Mouse (Mus musculus): ENCODE measurements at regions not wholly inside any gene's neighbourhood (a gene's known extent, or its start where the extent isn't known, plus 50 kb on each side); places are given as distances from the start of the nearest gene placed in this dataset.

DNA sequence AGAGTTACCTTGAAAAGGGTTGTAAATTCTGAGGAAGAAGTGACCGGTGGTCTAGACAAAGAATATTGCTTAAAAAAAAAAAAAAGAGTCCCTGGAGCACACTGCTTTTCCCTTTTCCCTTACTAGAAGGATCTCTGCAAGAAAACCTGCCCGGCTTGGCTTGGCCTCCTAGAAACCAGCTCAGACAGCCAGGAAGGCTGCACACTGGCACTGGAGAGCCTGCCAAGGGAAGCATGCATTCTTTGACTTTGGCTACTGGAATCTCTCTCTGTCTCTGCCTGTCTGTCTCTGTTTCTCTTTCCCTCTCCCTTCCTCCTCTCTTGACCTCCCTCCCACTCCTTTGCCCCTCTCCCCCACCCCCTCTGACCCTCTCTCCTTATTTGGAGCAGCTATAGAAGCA is 71.1 kb upstream of the Lgalsl start:
- ATAC-seq (ENCODE audit: low FRiP score, low TSS enrichment) (no peak), DNase-seq (no peak)
- H3K36me3 ChIP-seq (ENCODE audit: control insufficient read depth, insufficient read depth, low read length) = no peaks in the 10 kb centered on the region
- WGBS = 75% methylated on average over 2 of the region's 2 CpGs
- no peaks in the 10 kb centered on the region for H3K27me3 ChIP-seq (ENCODE audit: control insufficient read depth, insufficient read depth, low read length)
- H3K4me1 ChIP-seq (ENCODE audit: control insufficient read depth, insufficient read depth, low read length) = no peaks in the 10 kb centered on the region
- H3K4me3 ChIP-seq (replicated peaks; ENCODE audit: low read depth, low read length) = no peak overlapping the region
- H3K9me3 ChIP-seq (ENCODE audit: control insufficient read depth, low read length) = no peaks in the 10 kb centered on the region
- H3K27ac ChIP-seq (replicated peaks; ENCODE audit: low read depth, low read length) = no peak overlapping the region
- no peak overlapping the region for H3K4me2 ChIP-seq (ENCODE audit: low read length)
- no peak overlapping the region for H3K9ac ChIP-seq (replicated peaks; ENCODE audit: low read length)

- DNase-seq (no peak), ATAC-seq (ENCODE audit: low FRiP score, low TSS enrichment) (no peak)
- Histone ChIP-seq H3K27me3 (ENCODE audit: control insufficient read depth, insufficient read depth, low read length) (no peaks in the 10 kb centered on the region), H3K4me3 (replicated peaks; ENCODE audit: low read depth, low read length) (no peak overlapping the region), H3K27ac (replicated peaks; ENCODE audit: low read depth, low read length) (no peak overlapping the region), H3K36me3 (ENCODE audit: control insufficient read depth, insufficient read depth, low read length) (no peaks in the 10 kb centered on the region), H3K4me1 (ENCODE audit: control insufficient read depth, insufficient read depth, low read length) (no peaks in the 10 kb centered on the region), H3K9ac (replicated peaks; ENCODE audit: low read length) (no peak overlapping the region), H3K4me2 (ENCODE audit: low read length) (no peak overlapping the region), H3K9me3 (ENCODE audit: control insufficient read depth, low read length) (no peaks in the 10 kb centered on the region)
- WGBS = 83% methylated on average over 8 of the region's 8 CpGs
These were observed 72.1 kb upstream of the Lgalsl start for GRCm38 (mm10) chr11:20902910-20903309.

DNA sequence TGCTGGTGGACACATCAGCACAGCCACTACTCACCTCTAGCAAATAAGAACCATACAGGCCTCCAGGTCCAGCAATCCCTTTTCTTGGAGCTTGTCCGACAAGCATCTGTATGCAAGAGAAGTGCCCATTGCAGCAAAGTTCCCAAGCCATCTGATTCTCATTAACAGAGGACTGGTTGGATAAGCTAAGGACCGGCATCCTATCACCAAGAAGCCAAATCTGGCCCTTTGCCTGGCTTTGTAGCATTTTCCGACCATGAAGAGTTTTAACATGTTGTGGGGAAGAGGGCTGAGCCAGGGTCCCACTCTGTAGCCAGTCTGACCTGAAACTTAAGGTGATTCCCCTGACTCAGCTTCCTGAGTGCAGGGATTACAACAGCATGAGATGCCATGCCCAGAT is 77.1 kb upstream of the Lgalsl start:
- Histone ChIP-seq H3K4me3 (replicated peaks; ENCODE audit: low read depth, low read length) (no peak overlapping the region), H3K4me2 (ENCODE audit: low read length) (no peak overlapping the region), H3K4me1 (ENCODE audit: control insufficient read depth, insufficient read depth, low read length) (no peaks in the 10 kb centered on the region), H3K9ac (replicated peaks; ENCODE audit: low read length) (no peak overlapping the region), H3K27me3 (ENCODE audit: control insufficient read depth, insufficient read depth, low read length) (no peaks in the 10 kb centered on the region), H3K36me3 (ENCODE audit: control insufficient read depth, insufficient read depth, low read length) (no peaks in the 10 kb centered on the region), H3K9me3 (ENCODE audit: control insufficient read depth, low read length) (no peaks in the 10 kb centered on the region), H3K27ac (replicated peaks; ENCODE audit: low read depth, low read length) (no peak overlapping the region)
- WGBS = 80% methylated on average over 3 of the region's 3 CpGs
- ATAC-seq (ENCODE audit: low FRiP score, low TSS enrichment) = no peak
- no peak for DNase-seq

DNA sequence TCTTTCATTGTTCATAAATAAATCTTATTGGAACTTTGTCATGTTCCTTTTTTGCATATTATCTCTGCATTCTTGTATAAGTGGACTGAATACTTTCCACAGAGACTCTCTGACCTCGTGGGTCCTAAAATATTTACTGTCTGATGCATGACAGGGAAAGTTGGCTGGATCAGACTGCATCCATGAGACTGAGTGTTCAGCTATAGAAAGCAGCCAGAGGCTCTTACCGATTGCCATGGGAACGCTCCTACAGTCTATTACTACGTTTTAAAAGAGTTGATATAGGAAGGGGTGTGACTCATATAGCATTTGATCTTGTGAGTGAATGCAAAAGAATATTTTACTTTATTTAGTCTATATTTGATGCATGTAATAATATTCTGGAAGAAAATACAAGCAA is 77.6 kb upstream of the Lgalsl start:
- Histone ChIP-seq H3K9ac (replicated peaks; ENCODE audit: low read length) (no peak overlapping the region), H3K9me3 (ENCODE audit: control insufficient read depth, low read length) (no peaks in the 10 kb centered on the region), H3K4me2 (ENCODE audit: low read length) (no peak overlapping the region), H3K27ac (replicated peaks; ENCODE audit: low read depth, low read length) (no peak overlapping the region), H3K36me3 (ENCODE audit: control insufficient read depth, insufficient read depth, low read length) (no peaks in the 10 kb centered on the region), H3K27me3 (ENCODE audit: control insufficient read depth, insufficient read depth, low read length) (no peaks in the 10 kb centered on the region), H3K4me1 (ENCODE audit: control insufficient read depth, insufficient read depth, low read length) (no peaks in the 10 kb centered on the region), H3K4me3 (replicated peaks; ENCODE audit: low read depth, low read length) (no peak overlapping the region)
- no peak for ATAC-seq (ENCODE audit: low FRiP score, low TSS enrichment)
- no peak for DNase-seq
- WGBS = 74% methylated on average over 4 of the region's 4 CpGs

GRCm38 (mm10) chr11:20913042-20913441 is 82.2 kb upstream of the Lgalsl start:
- Histone ChIP-seq H3K27me3 (ENCODE audit: control insufficient read depth, insufficient read depth, low read length) (no peaks in the 10 kb centered on the region), H3K9me3 (ENCODE audit: control insufficient read depth, low read length) (no peaks in the 10 kb centered on the region), H3K4me1 (ENCODE audit: control insufficient read depth, insufficient read depth, low read length) (no peaks in the 10 kb centered on the region), H3K36me3 (ENCODE audit: control insufficient read depth, insufficient read depth, low read length) (no peaks in the 10 kb centered on the region), H3K9ac (replicated peaks; ENCODE audit: low read length) (no peak overlapping the region), H3K27ac (replicated peaks; ENCODE audit: low read depth, low read length) (no peak overlapping the region), H3K4me3 (replicated peaks; ENCODE audit: low read depth, low read length) (no peak overlapping the region), H3K4me2 (ENCODE audit: low read length) (no peak overlapping the region)
- 81% methylated on average over 2 of the region's 2 CpGs for WGBS
- DNase-seq (no peak), ATAC-seq (ENCODE audit: low FRiP score, low TSS enrichment) (no peak)

DNA sequence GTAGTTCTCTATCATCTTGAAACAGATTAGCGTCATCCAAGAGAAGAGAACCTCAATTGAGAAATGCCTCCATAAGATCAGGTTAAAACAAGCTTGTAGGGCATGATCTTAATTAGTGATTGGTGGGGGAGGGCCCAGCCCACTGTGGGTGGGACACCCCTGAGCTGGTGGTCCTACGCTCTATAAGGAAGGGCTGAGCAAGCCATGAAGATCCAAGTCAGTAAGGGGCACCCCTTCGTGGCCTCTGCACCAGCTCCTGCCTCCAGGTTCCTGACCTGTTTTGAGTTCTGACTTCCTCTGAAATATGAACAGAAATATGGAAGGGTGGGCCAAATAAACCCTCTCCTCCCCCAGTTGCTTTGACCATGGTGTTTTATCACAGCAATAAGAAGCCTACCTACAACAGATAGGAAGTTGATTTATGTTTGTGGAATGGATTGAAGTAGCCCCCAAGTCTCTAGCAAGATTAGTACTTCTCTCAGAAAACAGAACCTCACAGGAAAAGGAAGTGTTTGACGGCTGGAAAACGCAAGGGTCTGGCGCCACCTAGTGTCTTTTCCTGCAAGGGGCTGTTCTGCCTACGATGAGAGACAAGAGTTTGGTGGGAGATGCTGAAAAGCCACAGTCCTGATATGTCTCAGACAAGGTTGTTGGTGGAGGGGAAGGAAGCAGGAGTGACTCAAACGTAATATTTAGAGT is 82.9 kb upstream of the Lgalsl start:
- 27% methylated on average over 8 of the region's 8 CpGs for WGBS

DNA sequence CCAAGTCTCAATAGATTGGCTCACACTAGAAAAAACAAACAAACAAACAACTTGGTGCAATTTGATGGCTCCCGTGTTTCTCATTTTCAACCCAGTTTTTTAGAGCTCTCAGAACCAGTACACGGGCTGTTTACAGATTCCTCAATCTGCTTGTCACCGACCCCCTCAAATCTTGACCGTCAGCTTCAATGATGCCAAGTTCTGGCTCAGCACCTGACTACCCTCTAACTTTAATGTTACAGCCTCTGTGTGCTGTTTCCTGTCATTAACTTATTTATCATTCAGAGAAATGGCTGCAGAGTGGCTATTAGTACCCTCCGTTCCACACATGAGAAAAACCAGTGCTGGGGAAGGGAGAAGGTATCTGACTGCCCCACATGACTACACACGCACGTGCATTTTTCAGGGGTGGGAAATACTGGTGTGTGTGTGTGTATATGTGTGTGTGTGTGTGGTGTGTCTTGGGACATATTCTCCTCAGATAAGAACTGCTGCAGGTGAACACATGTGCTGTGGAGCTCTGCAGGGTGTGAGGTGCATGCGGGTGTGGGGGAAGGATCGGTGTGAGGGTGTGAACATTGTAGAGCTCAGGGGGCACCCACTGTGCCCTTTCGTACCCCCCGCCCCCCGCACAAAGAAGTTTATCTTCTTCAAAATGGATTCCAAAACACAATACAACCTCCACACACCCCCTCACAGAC is 83.6 kb upstream of the Lgalsl start:
- DNase-seq = no peak
- Histone ChIP-seq H3K9me3 (ENCODE audit: control insufficient read depth, low read length) (no peaks in the 10 kb centered on the region), H3K27ac (replicated peaks; ENCODE audit: low read depth, low read length) (peak overlapping the region; percentile 32; the same call in 1 of the 2 replicates), H3K4me1 (ENCODE audit: control insufficient read depth, insufficient read depth, low read length) (no peaks in the 10 kb centered on the region), H3K9ac (replicated peaks; ENCODE audit: low read length) (no peak overlapping the region), H3K4me3 (replicated peaks; ENCODE audit: low read depth, low read length) (no peak overlapping the region), H3K36me3 (ENCODE audit: control insufficient read depth, insufficient read depth, low read length) (no peaks in the 10 kb centered on the region), H3K27me3 (ENCODE audit: control insufficient read depth, insufficient read depth, low read length) (no peaks in the 10 kb centered on the region), H3K4me2 (ENCODE audit: low read length) (no peak overlapping the region)
- ATAC-seq (ENCODE audit: low FRiP score, low TSS enrichment) = no peak
- WGBS = 82% methylated on average over 12 of the region's 12 CpGs

More for the DNA sequence above, 82.9 kb upstream of the Lgalsl start:
- Histone ChIP-seq H3K4me3 (replicated peaks; ENCODE audit: low read depth, low read length) (no peak overlapping the region), H3K9me3 (ENCODE audit: control insufficient read depth, low read length) (no peaks in the 10 kb centered on the region), H3K9ac (replicated peaks; ENCODE audit: low read length) (no peak overlapping the region), H3K27me3 (ENCODE audit: control insufficient read depth, insufficient read depth, low read length) (no peaks in the 10 kb centered on the region), H3K27ac (replicated peaks; ENCODE audit: low read depth, low read length) (no peak overlapping the region), H3K4me1 (ENCODE audit: control insufficient read depth, insufficient read depth, low read length) (no peaks in the 10 kb centered on the region), H3K36me3 (ENCODE audit: control insufficient read depth, insufficient read depth, low read length) (no peaks in the 10 kb centered on the region), H3K4me2 (ENCODE audit: low read length) (no peak overlapping the region)
- ATAC-seq (ENCODE audit: low FRiP score, low TSS enrichment) (peak; percentile 42; the same call in 1 of the 2 replicates), DNase-seq (peak; percentile 94)

GRCm38 (mm10) chr11:20915182-20915602 is 84.3 kb upstream of the Lgalsl start:
- H3K4me2 ChIP-seq (ENCODE audit: low read length) = no peak overlapping the region
- ATAC-seq (ENCODE audit: low FRiP score, low TSS enrichment) (no peak), DNase-seq (peak; percentile 53)
- H3K9me3 ChIP-seq (ENCODE audit: control insufficient read depth, low read length) = no peaks in the 10 kb centered on the region
- no peak overlapping the region for H3K9ac ChIP-seq (replicated peaks; ENCODE audit: low read length)
- H3K36me3 ChIP-seq (ENCODE audit: control insufficient read depth, insufficient read depth, low read length) = no peaks in the 10 kb centered on the region
- H3K27ac ChIP-seq (replicated peaks; ENCODE audit: low read depth, low read length) = peak overlapping the region; percentile 32; the same call in 1 of the 2 replicates
- H3K4me3 ChIP-seq (replicated peaks; ENCODE audit: low read depth, low read length) = no peak overlapping the region
- WGBS = 54% methylated on average over 8 of the region's 8 CpGs
- H3K27me3 ChIP-seq (ENCODE audit: control insufficient read depth, insufficient read depth, low read length) = no peaks in the 10 kb centered on the region
- no peaks in the 10 kb centered on the region for H3K4me1 ChIP-seq (ENCODE audit: control insufficient read depth, insufficient read depth, low read length)

All from midbrain, embryonic 14.5 days (tissue).